Mouse (Mus musculus) heart, embryonic 14.5 days (tissue): ENCODE measurements at regions not wholly inside any gene's neighbourhood (a gene's known extent, or its start where the extent isn't known, plus 50 kb on each side); places are given as distances from the start of the nearest gene placed in this dataset.

Experiments used
- ATAC-seq: fragments of 200-750 bp; cut with Nextera tagmentation; 2 replicates; pipeline ENCODE4 v1.8.0; 2017; ENCODE audit warnings: low read depth, moderate TSS enrichment; ENCODE audit not compliant: insufficient number of reproducible peaks, insufficient read depth, low FRiP score
- H3K27ac ChIP-seq, 2 experiments: fragments of 200-500 bp in 1 of 2; fragments of 300-500 bp in 1 of 2; sonication (generic) in 1 of 2; replicated peaks in 1 of 2; 2 replicates each; pipeline ENCODE4 v1.5.1; 2012 to 2014; ENCODE audit warnings: low read depth in 2 of 2, low read length in 2 of 2, control low read depth in 1 of 2, mild to moderate bottlenecking in 1 of 2, mixed read lengths in 1 of 2; ENCODE audit not compliant: control insufficient read depth in 1 of 2, insufficient read depth in 1 of 2
- H3K27me3 ChIP-seq: fragments of 300-500 bp; sonication (generic); 2 replicates; pipeline ENCODE4 v1.6.1; 2014; ENCODE audit warnings: mild to moderate bottlenecking, low read length, control low read depth; ENCODE audit not compliant: control insufficient read depth, insufficient read depth
- H3K36me3 ChIP-seq: fragments of 300-500 bp; sonication (generic); 2 replicates; pipeline ENCODE4 v1.6.1; 2014; ENCODE audit warnings: mild to moderate bottlenecking, control low read depth, low read length, mixed read lengths; ENCODE audit not compliant: control insufficient read depth, insufficient read depth
- H3K4me1 ChIP-seq, 2 experiments: fragments of 200-500 bp in 1 of 2; fragments of 300-500 bp in 1 of 2; sonication (generic) in 1 of 2; 2 replicates each; pipeline ENCODE4 v1.6.1; 2012 to 2014; ENCODE audit warnings: low read length in 2 of 2, control low read depth in 1 of 2, mixed read lengths in 1 of 2; ENCODE audit not compliant: control insufficient read depth in 2 of 2, insufficient read depth in 2 of 2
- H3K4me2 ChIP-seq: fragments of 300-500 bp; sonication (generic); 2 replicates; pipeline ENCODE4 v1.6.1; 2014; ENCODE audit warnings: mild to moderate bottlenecking, low read length
- H3K4me3 ChIP-seq, 2 experiments: fragments of 200-500 bp in 1 of 2; fragments of 300-500 bp in 1 of 2; sonication (generic) in 1 of 2; 2 replicates each; pipeline ENCODE4 v1.5.1; 2012 to 2014; ENCODE audit warnings: low read length in 2 of 2, mild to moderate bottlenecking in 2 of 2, control low read depth in 1 of 2, low read depth in 1 of 2, moderate library complexity in 1 of 2; ENCODE audit not compliant: control insufficient read depth in 1 of 2, insufficient read depth in 1 of 2
- H3K9ac ChIP-seq: fragments of 300-500 bp; sonication (generic); 2 replicates; pipeline ENCODE4 v1.6.1; 2014; ENCODE audit warnings: mild to moderate bottlenecking, low read length
- H3K9me3 ChIP-seq: fragments of 300-500 bp; sonication (generic); 2 replicates; pipeline ENCODE4 v1.6.1; 2016; ENCODE audit warnings: low read length, control low read depth; ENCODE audit not compliant: control insufficient read depth
- WGBS: fragments of 180-500 bp; shearing (Covaris S2); extraction: QIAGEN DNeasy Blood & Tissue Kit; methylation state at CpG from one replicate; pipeline ENCODE4 v1.1.7; 2014; 5-methylcytosine and 5-hydroxymethylcytosine counted together

GRCm38 (mm10) chr12:46608290-46608910, 210.3 kb downstream of the Nova1 start:
- WGBS: 75% methylated on average over 10 of the region's 10 CpGs
- Histone ChIP-seq H3K9me3 (no peaks in the 10 kb centered on the region), H3K4me1 (peaks cover 0 to 3% of the 10 kb centered on the region in 2 experiments; a peak in 2 of 4 replicates), H3K4me3 (no peak overlapping the region), H3K9ac (no peak overlapping the region), H3K36me3 (no peaks in the 10 kb centered on the region), H3K4me2 (no peak overlapping the region), H3K27ac (no peak overlapping the region), H3K27me3 (no peaks in the 10 kb centered on the region)
- ATAC-seq: no peak

- H3K27ac ChIP-seq: no peak overlapping the region
- no peaks in the 10 kb centered on the region for H3K36me3 ChIP-seq
- H3K4me1 ChIP-seq: no peaks in the 10 kb centered on the region
- no peak overlapping the region for H3K4me3 ChIP-seq
- WGBS: 17% methylated on average over 4 of the region's 4 CpGs
- H3K27me3 ChIP-seq: no peaks in the 10 kb centered on the region
- no peaks in the 10 kb centered on the region for H3K9me3 ChIP-seq
- H3K4me2 ChIP-seq: no peak overlapping the region
- no peak overlapping the region for H3K9ac ChIP-seq
- ATAC-seq: no peak
Measured at GRCm38 (mm10) chr12:46597200-46597599, 221.5 kb downstream of the Nova1 start.

- Histone ChIP-seq H3K36me3 (no peaks in the 10 kb centered on the region), H3K9ac (no peak overlapping the region), H3K27me3 (no peaks in the 10 kb centered on the region), H3K4me2 (no peak overlapping the region), H3K27ac (no peak overlapping the region), H3K4me1 (no peaks in the 10 kb centered on the region), H3K4me3 (no peak overlapping the region), H3K9me3 (no peaks in the 10 kb centered on the region)
- no peak for ATAC-seq
- WGBS: 59% methylated on average over 2 of the region's 2 CpGs
Measured at GRCm38 (mm10) chr12:46568665-46569064, 250.1 kb downstream of the Nova1 start.

GRCm38 (mm10) chr12:46566324-46566723, 252.4 kb downstream of the Nova1 start:
- Histone ChIP-seq H3K9me3 (no peaks in the 10 kb centered on the region), H3K27ac (no peak overlapping the region), H3K4me2 (no peak overlapping the region), H3K4me1 (no peaks in the 10 kb centered on the region), H3K27me3 (no peaks in the 10 kb centered on the region), H3K4me3 (no peak overlapping the region), H3K36me3 (no peaks in the 10 kb centered on the region), H3K9ac (no peak overlapping the region)
- no peak for ATAC-seq
- WGBS: 62% methylated on average over 2 of the region's 2 CpGs

- Histone ChIP-seq H3K4me2 (no peak overlapping the region), H3K4me1 (no peaks in the 10 kb centered on the region), H3K27me3 (no peaks in the 10 kb centered on the region), H3K4me3 (no peak overlapping the region), H3K36me3 (no peaks in the 10 kb centered on the region), H3K9ac (no peak overlapping the region), H3K9me3 (no peaks in the 10 kb centered on the region), H3K27ac (no peak overlapping the region)
- ATAC-seq: no peak
- WGBS: 69% methylated on average over 3 of the region's 3 CpGs
Measured at GRCm38 (mm10) chr12:46520942-46521341, 297.8 kb downstream of the Nova1 start.

GRCm38 (mm10) chr12:46507829-46508228, 310.9 kb downstream of the Nova1 start:
- Histone ChIP-seq H3K4me3 (no peak overlapping the region), H3K27me3 (no peaks in the 10 kb centered on the region), H3K4me2 (no peak overlapping the region), H3K27ac (no peak overlapping the region), H3K36me3 (no peaks in the 10 kb centered on the region), H3K4me1 (no peaks in the 10 kb centered on the region), H3K9ac (no peak overlapping the region), H3K9me3 (no peaks in the 10 kb centered on the region)
- WGBS: 55% methylated on average over 3 of the region's 3 CpGs
- ATAC-seq: no peak

- WGBS: 83% methylated on average over 6 of the region's 6 CpGs
- no peaks in the 10 kb centered on the region for H3K9me3 ChIP-seq
- ATAC-seq: no peak
- H3K4me3 ChIP-seq: no peak overlapping the region
- H3K27ac ChIP-seq: no peak overlapping the region
- H3K27me3 ChIP-seq: no peaks in the 10 kb centered on the region
- H3K9ac ChIP-seq: no peak overlapping the region
- no peaks in the 10 kb centered on the region for H3K4me1 ChIP-seq
- no peak overlapping the region for H3K4me2 ChIP-seq
- H3K36me3 ChIP-seq: no peaks in the 10 kb centered on the region
Measured at GRCm38 (mm10) chr12:46492465-46492864, 326.3 kb downstream of the Nova1 start.

GRCm38 (mm10) chr12:46450888-46451287, 367.8 kb downstream of the Nova1 start:
- no peak overlapping the region for H3K4me2 ChIP-seq
- H3K4me1 ChIP-seq: no peaks in the 10 kb centered on the region
- ATAC-seq: no peak
- no peak overlapping the region for H3K9ac ChIP-seq
- H3K9me3 ChIP-seq: no peaks in the 10 kb centered on the region
- no peak overlapping the region for H3K27ac ChIP-seq
- H3K27me3 ChIP-seq: no peaks in the 10 kb centered on the region
- no peak overlapping the region for H3K4me3 ChIP-seq
- no peaks in the 10 kb centered on the region for H3K36me3 ChIP-seq
